Mouse (Mus musculus) 3134 (cell line): ENCODE data around the gene Acvr2b.
"Not testable (repeated sequence)": the region's sequence is repeated elsewhere in the genome, so short reads cannot be mapped to it uniquely, and the experiment has no call there.

Experiments
- DNase-seq: peaks from one replicate; pipeline ENCODE4 v3.0.0-alpha.2; 2011; ENCODE audit warnings: low spot score; ENCODE audit not compliant: insufficient read length; ENCODE audit errors: extremely low read depth

The Acvr2b gene

DNA sequence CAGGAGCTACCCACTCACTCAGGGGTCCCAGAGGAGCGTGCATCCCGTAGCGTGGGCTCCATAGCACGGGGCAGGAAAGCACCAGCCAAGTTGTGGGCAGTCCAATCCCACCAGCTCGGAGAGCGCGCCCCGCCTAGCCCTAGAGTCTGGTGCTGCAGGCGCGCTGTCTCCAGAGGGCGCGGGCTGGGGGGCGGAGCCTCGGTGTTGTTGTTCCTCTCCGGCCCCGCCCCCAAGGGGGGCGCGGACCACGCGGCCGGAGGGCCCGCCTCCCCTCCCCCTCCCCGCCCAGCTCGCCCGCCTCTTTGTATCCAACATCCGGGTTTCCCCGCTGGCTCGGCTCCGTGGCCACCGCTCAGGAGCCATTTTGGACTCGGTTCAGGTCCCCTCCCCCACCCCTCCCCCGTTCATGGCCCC is at the start of gene Acvr2b:
Gene Acvr2b (plus strand): TSS at position 318 of the 414 bp plus-strand sequence.
- DNase-seq, result peak; percentile 76

DNA sequence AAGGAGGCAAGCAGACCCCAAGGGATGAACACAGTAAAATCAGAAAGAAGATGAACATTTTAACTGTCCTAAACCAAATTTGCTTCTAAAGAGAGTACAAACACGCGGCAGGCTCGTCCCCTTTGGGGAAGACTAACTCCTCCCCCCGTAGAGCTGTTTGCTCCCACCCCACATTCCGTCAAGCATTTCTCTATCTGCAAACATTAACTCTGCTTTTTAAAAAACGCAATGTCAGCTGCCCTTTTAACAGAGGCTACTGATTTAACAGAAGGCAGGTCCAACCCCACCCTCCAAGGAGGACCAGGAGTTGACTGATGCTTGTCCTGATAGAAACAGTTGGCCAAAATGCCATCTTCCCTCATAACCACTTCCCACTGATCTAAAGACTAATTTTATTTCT is 48.0 kb upstream of the Acvr2b start:
- no peak for DNase-seq

DNA sequence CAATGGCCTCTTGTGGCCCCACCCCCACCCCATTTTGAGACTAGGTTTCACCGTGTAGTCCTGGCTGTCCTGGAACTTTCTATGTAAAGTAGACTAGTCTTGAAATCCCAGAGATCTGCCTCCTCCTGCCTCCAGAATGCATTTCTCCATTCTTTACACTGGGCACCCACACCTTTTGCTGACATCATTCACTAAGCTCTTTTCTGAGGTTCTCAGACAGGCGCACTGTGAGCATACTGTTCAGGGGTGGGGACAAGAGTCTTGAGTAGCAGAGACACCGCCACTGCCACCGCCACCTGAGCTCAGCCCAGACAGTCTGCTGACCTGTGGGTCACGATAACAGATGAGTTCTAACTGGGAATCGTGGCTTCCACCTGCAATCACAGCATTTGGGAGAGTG is 46.0 kb upstream of the Acvr2b start:
- DNase-seq, result no peak

DNA sequence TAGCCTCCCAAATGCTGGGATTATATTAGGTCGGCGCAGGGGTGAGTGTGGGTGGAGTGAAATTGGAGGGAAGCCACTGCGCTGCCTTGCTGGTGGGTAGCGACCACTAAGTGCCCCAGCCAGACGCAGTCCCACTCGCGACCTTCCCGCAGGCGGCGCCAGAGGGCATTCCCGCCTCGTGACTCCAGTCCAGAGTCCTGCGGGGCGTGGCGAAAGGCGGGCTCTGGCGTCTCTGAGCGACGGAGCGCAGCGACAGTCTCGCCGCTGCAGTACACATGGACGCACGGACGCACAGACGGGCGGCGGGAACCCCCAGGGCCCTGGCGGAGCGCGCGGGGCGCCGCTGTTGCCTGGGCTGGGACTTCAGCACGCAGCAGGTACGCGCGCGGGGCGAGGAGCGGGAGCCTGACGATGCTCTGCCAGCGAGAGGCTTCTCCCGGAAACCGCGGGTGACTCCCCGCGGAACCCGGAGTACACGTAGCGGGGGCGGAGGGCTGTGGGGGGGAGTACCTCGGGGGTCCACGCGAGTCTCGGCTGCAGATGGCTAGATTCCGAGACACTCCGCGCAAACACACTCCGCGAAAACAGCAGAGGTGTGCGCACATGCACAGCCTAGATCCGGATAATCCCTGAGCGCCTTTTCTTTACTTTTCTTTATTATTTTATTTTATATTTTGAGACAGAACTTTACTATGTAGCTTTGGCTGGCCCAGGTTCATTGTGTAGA is 44.4 kb upstream of the Acvr2b start, which contains the start of gene Xylb:
Gene Xylb (plus strand): TSS at position 51 of the 727 bp plus-strand sequence.
- DNase-seq, result peak; percentile 91

DNA sequence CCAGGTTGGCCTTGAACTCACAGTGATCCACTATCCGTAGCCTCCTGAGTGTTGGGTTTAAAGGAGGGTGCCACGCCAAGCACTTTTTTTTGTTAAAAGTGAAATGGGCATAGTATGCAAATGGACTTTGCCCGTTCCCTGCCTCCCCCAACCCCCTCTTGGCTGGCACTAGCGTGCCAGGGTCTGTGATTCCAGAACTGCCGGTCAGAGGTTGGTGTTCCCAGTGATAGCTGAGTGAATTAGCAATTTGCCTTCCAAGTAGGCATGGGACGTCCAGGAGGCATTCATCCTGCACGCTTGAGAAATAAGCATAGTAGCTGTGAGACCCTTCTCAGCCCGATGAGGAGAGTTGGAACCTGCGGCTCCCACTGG is 43.9 kb upstream of the Acvr2b start:
- no peak for DNase-seq

DNA sequence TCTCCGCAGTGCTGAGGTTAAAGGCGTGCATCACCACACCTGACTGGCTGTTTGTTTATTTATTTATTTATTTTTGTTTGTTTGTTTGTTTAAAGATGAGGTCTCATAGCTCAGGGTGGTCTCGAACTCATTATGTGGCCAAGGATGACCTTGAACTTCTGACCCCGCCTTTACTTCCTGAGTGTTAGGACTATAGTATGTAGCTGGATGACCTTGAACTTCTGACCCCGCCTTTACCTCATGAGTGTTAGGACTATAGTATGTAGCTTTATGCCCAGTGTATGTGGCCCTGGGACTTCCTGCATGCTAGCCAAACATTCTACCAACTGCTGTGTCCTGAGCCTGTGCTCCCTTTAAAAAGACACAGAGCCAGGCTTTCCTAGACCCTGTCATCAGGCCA is 40.5 kb upstream of the Acvr2b start:
- DNase-seq, result no peak

DNA sequence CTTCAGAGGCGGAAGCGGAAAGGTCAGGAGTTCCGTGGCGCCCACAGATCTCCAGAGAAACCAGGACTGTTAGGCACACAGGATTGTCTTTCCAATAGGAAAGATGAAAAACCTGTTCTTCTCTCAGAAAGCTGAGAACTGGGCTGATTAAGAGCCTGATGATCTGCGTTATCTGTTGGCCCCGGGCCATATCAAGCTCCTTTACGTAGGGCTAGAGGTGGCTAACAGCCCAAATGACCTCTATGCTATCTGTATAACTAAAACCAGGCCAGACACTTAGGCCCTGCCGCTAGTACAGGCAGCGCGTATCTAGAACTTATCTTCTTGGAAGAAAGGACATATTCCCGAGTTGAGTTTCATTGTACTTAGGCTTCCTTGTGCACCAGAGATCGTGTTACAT is 38.7 kb upstream of the Acvr2b start:
- no peak for DNase-seq

DNA sequence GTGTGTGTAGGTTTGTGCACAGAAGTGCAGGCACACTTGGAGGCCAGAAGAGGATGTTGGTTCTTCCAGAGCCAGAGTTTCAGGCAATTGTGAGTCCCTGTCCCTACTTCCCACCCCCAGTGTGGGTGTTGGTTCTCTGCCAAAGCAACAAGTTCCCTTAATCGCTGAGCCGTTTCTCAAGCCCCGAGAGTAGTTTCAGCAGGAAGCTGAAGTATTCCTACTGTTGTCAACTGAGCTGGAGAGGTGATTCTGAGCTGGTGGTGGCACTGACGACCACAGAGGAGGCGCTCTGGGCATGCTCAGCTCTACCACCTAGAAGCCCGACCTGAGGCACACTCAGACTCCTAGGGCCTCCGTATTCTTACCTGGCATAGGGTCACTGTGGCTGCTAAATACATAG is 36.6 kb upstream of the Acvr2b start, which contains the start of gene Slc22a14:
Gene Slc22a14 (minus strand): TSS at position 270 of the 400 bp plus-strand sequence.
- DNase-seq, result no peak

DNA sequence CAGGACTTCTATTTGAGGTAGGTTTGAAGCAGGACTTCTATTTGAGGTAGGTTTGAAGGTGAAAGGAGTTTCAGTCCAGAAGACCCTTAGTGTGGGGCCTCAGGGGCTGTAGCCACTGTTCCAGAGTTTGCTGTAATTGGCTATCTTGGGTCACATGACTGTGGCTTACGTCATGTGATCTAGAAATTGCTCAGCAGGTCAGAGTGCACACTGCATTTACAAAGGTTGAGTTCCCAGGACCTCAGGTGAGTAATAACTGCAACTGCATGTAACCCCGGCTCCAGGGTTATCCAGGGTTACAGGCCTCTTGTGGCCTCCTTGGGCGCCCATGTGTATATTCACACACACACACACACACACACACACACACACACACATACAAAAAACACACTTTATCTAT is 33.6 kb upstream of the Acvr2b start:
- no peak for DNase-seq

DNA sequence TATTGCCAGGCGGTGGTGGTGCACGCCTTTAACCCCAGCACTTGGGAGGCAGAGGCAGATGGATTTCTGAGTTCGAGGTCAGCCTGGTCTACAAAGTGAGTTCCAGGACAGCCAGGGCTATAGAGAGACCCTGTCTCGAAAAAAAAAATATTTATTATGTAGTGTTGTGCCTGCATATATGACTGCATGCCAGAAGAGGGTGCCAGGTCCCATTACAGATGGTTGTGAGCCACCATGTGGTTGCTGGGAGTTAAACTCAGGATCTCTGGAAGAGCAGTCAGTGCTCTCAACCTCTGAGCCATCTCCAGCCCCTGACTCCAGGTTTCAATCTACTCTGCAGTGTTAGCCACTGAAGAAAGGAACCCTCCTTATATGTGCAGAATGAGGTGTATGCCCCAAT is 31.1 kb upstream of the Acvr2b start:
- not testable (repeated sequence) for DNase-seq

DNA sequence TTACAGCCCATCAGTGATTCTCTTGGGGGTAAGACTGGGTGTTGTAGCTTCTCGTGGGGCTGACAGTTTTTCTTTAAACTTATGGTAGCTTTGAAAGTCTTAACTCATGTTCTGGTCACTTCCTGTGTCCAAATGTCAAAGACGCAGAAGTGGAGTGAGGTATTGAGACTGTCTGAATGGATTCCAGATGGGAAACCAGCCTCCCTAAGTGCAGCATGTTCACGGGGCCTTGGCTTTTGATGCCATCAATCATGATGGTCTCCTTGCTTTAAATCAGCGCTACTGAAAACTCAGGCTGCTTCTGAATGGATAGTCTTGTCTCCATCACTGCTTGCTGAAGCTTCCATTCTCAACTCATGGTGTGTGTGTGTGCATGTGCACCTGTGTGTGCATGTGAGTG is 30.7 kb upstream of the Acvr2b start:
- no peak for DNase-seq

DNA sequence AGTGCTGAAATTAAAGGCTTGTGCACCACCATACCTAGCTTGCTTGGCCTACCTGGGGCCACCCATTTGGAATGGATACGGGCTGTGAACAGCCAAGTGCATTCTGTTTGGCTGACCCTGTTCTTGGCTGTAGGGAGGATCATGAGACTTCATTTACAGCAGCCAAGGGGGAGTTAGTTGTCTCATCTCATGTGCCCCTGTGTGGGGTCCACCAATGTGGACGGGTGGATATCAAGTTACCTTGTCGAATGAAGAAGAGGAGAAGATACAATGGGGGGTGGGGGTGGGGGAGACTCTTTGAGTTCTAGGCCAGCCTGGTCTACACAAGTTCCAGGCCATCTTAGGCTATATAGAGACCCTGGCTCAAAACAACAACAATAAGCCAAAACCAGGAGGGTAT is 26.9 kb upstream of the Acvr2b start:
- DNase-seq, result no peak

DNA sequence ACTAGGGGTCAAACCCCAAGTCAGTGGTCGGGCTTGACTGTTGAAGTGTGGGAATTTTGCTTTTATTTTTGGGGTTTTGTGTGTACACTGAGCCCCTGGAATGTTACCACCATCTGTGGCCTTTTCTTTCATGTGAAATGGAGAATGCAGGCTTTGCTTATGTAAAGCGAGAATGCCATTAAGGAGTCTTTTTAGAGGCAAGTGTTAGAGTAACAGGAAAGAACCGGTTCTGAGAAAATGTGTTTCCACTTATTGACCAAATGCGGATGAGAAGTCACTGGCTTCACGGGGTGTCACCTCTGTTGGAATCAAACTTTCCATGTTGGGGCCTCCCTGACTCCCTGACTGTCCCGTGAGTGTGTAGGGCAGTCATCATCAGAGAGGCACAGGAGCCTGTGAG is 26.4 kb upstream of the Acvr2b start:
- no peak for DNase-seq

DNA sequence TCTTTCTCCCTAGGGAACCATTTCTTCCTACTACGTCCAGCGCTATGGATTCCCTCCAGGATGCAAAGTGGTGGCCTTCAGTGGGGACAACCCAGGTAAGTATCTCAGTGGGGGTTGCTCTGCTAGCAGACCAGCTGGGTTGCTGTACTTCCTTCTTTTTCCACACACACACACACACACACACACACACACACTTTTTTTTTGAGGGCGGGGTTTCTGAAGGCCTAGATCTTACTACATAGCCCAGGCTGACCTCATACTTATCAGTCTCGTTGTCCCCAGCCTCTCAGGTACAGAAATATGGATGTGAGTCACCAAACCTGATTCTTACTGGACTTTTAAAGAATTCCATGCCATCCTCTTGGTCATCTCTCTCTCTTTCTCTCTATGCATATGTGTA is 23.7 kb upstream of the Acvr2b start:
- DNase-seq, result no peak

DNA sequence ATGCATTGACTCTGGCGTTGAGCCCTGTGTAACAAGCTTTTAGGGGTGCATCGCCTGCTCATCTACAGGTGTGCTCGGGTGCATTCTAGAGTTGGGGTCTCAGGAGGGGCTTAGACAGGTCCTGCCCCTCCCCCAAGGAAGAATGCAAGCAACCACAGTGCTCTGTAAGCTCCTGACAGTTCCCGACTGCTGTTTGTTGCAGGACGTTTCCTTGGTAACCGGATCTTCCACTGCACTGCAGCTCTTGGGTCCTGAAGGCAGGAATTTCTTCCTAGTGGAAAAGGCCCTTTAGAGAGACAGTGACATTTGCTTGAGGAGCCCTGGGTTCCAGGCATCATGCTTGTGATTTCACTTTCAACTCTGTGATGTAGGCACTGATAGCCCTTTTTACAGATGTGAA is 19.3 kb upstream of the Acvr2b start:
- no peak for DNase-seq

DNA sequence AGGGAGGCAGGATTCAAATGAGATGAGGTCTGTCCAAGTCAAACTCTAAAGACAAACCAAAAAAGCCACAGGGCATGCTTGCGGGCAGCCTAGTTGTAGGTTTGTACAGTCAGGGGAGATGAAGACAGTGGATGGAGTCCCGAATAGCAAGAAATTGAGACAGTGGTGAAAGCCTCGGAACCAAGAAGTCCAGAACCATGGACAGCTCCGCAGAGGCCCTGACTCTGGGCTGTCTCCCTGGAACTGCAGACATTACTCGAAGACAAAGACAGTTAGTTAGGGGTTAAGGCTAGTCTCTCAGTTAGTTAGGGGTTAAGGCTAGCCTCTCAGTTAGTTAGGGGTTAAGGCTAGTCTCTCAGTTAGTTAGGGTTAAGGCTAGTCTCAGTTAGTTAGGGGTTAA is 13.0 kb upstream of the Acvr2b start:
- DNase-seq, result no peak

DNA sequence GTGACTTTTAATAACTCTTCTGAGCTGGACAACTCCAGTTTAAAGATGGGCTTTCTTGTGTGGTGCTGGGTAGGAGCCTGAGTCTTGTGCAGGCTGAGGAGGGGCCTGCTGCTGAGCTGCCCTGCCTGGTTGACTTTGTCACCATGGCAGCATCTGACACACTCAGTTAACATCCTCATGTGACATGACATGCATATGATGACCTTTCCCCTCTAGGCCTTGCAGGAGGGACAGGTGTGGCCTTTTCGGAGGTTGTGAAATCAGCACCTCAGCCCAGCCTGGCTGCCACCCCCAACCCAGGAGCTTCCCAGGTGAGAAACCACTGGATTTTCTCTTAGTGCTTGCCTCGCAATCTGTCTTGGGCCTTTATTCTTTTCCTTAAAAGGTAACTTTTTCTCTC is 11.7 kb upstream of the Acvr2b start:
- no peak for DNase-seq

DNA sequence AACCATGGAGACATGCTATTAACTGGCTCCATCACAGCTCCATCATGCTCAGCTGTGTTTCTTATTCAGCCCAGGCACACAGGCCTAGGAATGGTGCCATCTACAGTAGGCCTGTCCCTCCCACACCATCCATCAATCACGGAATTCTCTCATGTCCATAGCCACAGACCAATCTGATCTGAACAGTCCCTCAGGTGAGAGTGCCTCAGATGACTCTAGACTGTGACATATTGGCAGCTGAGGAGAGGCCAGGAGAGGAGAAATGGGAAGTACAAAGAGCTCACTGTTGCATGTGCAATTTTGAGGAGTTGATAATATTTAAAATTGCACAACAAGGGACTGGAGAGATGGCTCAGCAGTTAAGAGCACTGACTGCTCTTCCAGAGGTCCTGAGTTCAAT is 7.1 kb upstream of the Acvr2b start:
- DNase-seq, result no peak

DNA sequence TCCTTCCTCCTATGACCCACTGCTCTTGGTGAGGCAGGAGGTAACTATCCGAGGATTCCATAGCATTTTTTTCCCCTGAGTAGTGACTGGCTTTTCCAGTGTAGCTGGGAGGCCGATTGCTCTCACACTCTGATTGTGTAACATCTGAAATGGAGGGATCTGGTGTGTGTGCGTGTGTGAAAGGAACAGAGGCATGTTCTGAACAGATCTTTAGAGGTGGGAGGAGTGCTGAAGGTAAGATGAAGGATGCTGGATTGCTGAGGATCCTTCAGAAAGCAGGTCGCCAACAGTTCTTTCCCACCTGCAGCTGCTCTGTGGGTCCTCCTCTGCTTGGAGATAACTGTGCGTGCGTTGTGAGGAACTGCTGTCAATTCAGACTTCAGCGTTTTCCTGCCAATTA is 567 bp upstream of the Acvr2b start:
- DNase-seq, result no peak

DNA sequence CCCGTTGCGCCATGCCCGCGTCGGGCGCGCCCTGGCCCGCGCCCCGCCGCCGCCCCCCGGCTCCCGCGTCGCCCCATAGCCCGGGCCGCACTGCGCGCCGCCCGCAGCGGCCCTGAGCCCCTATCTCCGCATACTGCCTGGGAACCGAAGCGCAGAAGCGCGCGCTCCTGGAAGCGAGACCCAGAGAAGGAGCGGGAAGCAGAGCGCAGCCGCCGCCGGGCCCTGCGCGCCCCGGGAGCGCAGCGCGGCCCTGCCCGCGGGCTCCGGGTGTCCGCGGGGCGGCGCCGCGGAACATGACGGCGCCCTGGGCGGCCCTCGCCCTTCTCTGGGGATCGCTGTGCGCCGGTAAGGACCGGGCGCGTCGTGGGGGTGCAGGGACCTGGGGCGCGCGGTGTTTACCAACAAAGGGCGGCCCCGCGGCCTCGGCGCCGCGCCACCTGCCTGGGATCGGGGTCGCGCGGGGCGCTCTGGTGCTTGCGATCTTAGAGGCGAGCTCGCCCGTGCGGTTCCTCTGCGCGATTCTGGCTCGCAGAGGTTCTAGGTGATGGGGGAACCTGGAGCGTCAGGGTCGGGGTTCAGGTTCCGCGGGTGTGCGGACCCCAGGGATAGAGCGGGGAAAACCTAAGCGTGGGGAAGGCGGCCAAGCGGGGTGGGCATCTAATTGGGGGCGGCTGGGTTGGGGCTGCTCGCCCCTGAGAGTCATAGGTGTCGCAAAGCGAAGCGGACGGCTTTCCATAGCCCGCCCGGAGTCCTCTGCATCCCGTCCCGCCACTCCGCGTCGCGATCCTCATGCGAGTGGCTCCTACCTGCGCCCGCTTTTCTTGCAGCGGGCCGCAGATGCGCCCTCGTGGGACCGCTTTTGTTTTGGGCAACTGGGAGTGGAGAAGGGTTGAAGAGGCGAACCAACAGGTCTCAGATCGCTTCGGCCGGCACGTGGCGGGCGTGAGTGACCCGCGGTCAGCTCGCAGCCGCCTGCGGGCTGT is 626 bp downstream of the Acvr2b start:
- no peak for DNase-seq

DNA sequence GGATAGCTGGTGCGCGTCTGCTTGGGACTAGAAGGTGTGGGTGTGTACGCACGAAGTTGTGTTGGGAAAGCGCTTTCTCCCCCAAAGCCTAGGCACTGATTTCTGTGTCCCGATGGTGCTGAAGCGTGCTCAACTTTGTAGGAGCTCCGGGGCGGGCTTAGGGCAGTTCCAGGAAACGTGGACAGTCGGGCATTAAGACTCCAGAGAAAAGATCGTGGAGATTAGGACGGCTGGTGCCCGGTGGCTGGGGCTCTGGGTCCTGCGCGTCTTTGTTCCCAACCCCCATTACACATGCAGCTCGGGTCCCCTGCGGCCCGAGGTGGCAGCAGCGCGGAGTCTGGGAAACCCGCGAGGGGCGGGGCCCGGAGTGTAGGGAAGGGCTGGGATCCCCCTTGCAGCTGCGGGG is 1.3 kb downstream of the Acvr2b start:
- DNase-seq, result no peak

DNA sequence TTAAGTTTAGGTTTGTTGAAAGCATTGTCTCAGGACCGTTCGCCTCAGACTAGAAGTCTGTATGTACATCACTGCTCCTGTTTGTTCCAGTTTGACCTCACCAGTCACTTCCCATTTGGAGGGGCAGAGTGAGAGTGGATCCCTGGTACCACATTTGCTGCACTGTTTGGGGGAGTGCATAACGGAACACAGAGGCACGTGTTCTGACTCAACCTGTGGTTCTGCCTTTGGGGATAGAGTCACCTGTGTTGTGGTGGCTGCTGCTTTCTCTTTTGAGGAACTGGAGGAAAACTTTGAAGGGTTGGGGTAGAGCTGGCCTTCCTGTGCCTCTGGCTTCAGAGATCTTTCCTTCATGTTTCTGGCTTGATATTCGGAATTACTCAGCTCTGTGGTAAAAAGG is 2.2 kb downstream of the Acvr2b start:
- DNase-seq, result no peak
